Mouse (Mus musculus) layer of hippocampus, postnatal 10 days (tissue): ENCODE measurements around the gene 2810004N23Rik. TPM values are rescaled to one million over a fixed set of nuclear protein-coding genes. Genes with fewer than 3 reads are reported as not detected.
"Not testable (repeated sequence)": the region's sequence is repeated elsewhere in the genome, so short reads cannot be mapped to it uniquely, and the experiment has no call there.

ENCODE experiments used
- DNase-seq, 2 experiments: peaks; one replicate each; pipeline ENCODE4 v3.0.0; 2021; ENCODE audit warnings: low spot score in 2 of 2
- total RNA-seq, 2 experiments: library from RNA; stranded (reverse); gene quantifications; 2 replicates each; pipeline ENCODE4 v1.2.3; 2021

The 2810004N23Rik gene
- total RNA-seq, 2 experiments from 2014 or later, result 21.5 to 22.0 TPM

DNA sequence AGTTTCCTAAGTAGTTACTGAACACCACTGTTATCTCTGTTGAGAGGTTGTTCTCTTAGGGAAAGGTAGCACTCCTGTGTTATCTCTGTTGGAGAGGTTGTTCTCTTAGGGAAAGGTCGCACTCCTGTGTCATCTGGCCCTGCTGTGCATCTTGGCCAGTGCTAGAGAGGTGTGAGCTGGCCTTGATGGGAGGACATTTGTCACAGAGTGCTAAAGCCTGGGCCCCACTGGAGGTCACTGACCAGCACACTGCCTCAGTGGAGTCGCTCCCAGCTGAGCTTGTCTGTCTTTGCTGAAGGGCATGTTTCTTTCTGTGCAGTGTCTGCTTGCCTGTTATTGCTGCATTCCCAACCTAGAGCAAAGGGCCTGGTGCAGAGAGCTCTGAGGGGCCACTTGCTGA, 4.2 kb upstream of the 2810004N23Rik start:
- DNase-seq, result no peak

DNA sequence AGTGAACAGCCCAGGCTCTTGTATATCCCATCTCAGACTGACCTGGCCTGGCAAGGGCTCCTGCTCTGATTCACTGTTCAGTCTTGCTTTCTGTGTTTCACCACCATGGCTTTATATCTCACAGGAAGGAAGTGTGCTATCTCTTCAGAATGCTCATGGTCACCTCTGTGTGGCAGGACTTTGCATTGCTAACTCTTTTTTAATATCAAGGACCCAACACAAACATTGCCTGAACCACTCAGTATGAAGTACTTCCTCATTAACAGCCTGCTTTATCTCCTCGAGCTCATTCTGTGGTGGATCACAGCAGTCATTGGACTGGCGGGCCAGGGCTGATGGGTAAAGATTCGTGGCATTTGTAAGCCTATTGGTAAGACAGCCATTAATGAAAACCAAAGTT, 3.7 kb upstream of the 2810004N23Rik start:
- DNase-seq, result no peak

DNA sequence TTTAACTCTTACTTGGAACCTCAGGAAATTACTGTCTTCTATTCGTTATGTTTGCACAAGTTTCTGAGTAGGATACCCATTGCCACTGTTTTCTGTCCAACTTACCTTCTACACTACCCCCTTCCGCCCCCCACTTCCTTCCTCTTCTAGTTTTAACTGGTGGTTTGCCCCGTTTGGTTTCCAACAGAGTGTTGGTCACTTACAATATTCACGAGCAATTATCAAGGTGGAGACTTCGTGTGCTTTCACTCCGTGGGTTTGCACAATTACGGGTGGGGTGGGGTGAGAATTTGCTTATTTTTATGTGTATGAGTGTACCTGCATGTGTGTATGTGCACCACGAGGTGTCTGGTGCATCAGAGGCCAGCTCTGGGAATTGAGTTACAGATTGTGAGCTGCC, 809 bp upstream of the 2810004N23Rik start:
- DNase-seq, result no peak

DNA sequence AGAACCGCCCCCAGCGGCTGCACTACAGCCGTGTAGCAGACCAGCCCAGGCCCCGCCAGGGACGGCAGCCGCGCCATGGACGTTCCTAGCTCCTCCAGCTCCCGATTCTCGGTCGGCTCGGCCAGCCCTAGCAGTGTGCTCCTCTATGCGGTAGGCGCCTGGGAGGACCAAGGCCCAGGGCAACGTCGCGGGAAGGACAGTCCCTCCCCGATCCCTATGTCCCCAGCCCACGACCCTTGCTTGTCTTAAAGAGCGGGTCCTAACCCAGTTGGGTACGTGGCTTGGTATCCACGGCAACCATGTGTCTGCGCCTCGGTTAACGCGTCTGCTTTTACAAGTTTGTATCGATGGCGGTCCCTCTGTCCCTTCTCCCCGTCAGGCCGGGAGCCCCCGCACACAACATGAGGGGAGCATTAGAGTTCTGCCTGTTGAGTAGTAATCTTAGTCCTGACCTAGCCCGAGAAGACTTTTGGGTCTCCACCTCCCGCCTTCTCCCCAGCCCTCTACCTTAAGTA, 300 bp upstream of the 2810004N23Rik start:
- DNase-seq, result no peak

DNA sequence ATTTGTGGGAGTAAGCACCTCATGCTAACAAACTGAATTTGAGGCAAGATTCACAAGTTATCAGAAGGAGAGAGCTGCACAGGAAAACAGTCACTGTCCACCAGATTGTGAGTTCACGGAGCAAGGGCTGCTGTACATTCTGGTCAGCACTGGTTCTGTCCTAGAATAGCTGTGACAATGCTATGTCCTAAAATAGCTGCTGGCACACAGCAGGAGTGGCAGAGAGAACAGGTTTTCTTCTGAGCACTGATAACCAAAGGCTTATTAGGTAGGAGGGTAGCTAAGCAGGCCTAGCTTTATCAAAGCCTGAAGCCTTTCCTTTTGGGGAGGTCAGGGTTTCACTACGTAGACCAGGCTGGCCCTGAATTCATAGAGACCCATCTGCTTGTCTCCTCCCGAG, 2.7 kb downstream of the 2810004N23Rik start:
- no peak for DNase-seq

DNA sequence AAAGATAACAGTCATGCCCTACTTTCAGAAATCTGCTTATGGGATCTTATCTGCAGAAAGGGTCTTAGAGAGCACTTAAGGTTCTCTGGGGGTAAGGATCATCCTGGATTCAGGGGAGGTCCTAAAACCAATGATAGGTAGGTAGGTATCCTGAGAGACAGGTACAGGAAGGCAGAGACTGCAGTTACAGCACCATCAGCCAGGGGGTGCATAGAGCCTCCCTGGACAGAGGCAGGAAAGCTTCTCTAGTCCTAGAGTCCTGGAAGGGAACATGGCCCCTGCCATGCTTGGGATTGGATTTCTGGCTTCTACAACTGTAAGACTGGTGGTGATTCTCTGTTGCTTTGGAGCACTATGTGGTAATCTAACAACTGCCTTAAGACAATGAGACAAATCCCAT, 3.5 kb downstream of the 2810004N23Rik start:
- DNase-seq, result no peak

DNA sequence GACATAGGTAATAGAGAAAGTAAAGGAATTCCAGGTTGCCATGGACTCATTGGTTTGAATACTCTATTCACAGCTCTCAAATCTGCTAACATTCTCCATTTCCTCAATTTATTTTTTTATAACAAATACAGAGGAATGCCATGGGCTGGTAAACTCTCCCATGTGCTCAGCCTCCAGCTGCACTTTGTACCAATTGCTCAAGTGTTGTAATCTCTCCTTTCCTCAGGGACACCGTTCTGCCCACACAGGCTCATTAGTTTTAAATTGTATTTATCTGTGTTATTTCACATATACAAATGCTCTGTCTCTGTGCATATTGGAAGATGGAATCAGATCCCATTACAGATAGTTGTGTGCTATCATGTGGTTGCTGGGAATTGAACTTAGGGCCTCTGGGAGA, 9.4 kb downstream of the 2810004N23Rik start:
- DNase-seq, result no peak

DNA sequence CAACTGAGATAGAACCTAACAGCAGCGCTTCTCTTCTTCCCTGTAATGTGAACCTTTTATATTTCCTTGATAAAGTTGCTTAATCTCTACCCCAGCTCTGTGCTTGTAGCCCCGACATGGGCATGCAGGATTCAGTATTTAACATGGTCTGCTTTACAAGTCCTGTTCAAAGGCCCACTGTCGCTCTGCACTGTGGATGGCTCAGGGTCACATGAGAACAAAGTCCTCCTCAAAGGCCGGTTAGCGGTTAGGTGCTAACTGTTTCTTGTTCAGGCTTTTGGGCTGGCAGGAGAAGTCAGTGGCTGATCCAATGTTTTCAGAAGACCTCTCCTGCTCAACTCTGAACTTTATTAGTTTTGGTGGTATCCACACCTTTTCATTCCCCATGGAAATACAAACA, 17.3 kb downstream of the 2810004N23Rik start:
- DNase-seq, result no peak

DNA sequence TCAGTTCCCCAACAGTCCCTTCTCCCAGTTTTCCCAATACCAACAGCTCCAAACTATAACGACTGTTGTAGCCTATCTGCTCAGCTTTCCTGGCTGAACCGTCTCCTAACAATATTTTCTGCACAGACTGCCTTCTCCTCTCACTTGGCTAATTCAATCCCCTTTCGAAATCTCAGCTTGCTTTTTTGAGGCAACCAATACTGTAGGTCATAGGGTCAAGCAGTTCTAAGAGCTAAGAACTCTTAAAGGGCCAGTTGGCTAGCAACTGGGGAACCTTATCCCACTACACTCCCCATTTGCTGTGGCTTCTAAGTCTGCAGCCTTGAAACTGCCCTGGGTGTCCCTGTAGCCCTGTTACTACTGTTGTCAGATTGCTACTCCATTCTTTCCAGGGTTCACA, 17.8 kb downstream of the 2810004N23Rik start:
- no peak for DNase-seq

DNA sequence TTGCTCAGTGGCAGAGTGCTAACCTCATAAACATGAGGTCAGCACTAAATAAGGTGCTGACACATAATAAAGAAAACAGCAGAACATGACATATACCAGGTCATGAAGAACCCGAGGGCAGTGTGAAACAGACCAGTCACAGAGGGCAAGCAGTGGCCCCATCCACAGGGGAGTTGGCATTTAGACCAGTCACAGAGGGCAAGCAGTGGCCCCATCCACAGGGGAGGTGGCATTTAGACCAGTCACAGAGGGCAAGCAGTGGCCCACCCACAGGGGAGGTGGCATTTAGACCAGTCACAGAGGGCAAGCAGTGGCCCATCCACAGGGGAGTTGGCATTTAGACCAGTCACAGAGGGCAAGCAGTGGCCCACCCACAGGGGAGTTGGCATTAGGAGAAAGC, 20.0 kb downstream of the 2810004N23Rik start:
- DNase-seq, result not testable (repeated sequence)

DNA sequence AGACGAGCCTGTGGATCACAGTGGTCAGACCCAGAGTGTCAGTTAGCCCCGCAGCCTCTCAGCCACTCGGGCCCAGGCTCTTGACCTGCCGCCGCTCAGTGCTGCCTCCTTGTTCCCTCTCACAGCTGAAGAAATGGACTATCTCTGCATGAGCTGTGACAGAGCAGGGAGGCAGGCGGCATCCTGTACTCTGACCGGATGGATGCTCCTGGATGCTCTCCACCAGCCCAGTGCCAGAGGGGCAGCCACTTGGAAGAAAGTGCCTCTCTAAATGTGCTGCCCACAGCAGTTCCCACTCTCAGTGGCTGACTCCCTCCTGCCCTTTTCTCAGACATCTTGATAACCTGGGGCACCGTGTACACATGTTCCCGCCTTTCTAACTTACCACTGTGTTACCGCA, 21.1 kb downstream of the 2810004N23Rik start:
- no peak for DNase-seq

DNA sequence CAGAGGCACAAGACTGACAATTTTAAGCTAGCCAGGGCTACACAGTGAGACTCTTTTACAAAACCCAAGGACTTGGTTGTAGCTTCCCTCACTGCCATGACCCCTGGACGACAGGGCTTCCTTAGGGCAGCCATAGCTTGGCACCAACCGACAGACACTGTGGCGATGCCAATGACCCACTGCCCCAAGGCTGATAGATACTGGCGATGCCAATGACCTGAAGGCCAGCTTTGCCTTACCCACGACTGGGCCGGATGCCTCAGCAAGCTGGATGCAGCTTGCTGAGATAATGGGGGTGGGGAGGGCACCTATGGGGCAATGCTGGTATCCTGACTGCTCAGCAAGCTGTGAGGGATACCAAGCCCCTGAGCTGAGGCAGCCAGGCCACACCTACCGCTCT, 22.0 kb downstream of the 2810004N23Rik start:
- DNase-seq, result no peak

DNA sequence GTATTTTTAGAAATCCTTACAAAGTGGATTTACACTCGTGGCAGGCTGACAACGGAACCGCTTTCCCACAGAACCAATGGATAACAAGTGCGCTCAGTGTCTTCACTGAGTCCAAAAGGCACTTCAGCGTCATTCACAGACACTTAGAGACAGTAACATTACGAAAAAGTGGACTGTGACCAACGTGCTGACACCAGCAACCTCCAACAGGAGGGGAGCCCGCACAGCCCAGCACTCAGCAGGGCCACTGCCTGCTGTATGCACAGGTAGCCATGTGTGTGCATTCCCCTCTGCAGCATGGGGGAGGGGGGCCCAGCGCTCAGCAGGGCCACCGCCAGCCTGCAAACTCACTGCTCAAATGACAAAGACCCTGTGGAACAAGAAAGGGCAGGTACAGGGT, 23.5 kb downstream of the 2810004N23Rik start:
- no peak for DNase-seq

DNA sequence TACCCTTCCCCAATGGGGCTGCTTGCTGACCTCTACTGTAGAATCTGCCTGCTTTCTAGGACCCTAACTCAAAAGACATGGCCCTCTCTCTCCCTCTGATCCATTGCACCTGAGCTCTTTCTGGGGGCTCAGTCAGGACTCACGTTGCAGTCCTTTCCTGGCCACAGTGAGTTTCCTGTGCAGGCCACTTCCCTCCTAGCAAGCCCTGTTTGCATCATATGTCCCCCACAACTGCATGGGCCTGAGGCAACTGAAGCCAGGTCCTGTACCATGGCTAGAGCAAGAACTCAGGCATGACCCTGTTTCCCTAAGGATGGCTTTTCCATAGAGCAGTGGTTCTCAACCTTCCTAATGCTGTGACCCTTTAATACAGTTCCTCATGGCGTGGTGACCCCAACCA, 25.0 kb downstream of the 2810004N23Rik start:
- no peak for DNase-seq

DNA sequence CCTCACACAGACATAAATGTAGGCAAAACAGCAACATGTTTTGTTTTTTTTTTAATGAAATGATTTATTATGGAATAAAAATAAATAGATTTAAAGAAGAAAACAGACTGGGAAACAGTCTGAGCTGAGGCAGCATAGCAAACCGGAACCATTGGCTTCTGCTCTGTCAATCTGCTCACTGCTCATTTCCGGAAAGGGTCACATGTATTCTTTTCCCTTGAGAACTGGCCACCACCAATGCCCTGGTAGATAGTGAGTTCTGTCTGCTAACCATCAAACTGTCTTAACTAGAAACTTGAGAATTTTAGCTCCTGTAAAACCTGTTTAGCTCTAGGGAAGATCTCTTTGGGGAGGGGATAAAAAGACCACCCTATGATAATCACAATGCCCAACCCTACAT, 26.0 kb downstream of the 2810004N23Rik start:
- DNase-seq, result no peak

DNA sequence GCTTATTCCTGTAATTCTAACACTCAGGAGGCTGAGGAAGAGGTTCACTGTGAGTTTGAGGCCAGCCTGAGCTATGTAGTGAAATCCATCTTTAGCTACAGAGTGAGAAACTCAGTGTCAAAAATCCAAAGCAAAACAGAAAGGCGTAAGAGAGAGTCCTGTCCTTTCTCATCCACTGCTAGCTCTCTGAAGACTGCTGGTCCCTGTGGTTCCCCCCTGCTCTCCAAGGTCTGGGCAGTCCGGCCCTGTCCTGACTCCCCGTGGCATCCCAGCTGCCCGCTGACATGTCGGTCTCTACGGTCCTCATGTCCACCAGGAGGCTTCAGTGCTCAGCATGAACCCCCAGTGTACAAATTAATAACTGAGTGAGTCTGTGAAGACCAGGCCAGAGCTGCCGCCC, 26.6 kb downstream of the 2810004N23Rik start:
- DNase-seq, result no peak

DNA sequence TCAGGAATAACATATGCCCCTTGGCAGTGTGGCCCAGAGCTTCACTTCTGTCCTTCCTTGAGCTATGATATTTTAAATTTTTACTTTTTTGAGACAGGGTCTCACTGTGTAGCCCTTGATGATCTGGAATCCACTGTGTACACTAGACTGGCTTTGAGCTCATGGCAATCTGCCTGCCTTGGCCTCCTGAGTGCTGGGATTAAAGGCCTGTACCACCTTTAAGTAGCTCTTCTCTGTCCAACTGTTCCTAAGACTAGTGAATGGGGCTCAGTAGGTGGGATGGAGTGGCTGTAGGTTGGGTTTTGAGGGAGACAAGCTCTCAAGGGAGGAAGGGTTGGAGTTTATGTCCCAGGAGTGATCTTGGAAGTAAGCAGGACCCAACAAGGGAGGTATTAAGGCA, 27.1 kb downstream of the 2810004N23Rik start:
- DNase-seq, result no peak

DNA sequence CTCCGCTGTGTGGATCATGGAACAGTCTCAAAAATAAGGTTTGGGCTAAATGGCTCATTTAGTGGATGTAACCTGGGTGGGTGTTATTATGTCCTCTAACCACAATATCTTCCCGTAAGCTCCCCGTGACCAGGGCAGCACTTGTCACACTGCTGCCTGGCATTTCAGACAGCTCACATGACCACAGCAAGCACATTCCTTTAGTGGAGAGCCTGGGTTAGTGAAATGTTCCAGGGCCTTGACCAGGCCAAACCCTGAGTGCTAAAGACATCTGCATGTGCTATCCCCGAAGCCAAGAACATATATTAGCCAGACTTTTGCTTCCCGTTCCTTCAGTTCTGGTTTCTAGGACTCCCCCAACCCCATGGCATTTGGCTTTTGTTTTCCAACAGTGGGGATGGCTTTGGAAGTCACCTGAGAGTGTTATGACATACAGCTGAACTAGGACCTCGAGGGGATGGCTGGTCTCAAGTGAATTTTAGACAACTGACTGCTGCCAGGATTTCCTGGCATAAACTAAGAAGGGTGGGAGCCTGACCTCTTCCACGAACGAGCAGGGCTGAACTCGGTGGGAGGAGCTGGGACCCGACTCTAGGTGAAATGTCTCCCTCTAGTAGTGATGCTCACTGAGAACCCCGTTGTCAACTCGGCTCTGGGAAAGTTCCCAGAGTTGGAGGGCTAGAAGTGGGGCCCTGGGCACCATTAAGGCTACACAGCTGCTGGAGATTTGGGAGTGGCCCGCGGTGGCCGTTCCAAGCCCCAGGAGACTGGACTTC, 29.3 kb downstream of the 2810004N23Rik start:
- no peak for DNase-seq

DNA sequence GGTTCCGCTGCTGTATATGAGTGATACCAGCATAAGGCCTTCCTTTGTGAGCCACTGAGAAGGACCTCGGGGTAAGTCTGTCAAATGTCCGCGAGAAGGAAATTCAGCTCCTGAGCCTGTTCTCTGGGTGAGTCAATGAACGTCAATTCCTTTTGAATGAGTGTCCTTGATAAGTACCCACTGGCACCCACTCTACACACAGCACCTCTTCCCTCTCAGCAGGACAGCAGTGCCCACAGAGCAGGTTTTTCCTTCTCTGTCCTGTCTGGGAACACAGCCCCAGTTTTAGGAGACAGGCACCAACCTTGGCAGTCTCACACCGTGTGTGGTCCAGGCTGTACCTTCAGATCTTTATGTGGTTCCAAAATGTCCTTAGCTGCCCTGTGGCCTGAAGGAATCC, 31.0 kb downstream of the 2810004N23Rik start:
- DNase-seq, result no peak

DNA sequence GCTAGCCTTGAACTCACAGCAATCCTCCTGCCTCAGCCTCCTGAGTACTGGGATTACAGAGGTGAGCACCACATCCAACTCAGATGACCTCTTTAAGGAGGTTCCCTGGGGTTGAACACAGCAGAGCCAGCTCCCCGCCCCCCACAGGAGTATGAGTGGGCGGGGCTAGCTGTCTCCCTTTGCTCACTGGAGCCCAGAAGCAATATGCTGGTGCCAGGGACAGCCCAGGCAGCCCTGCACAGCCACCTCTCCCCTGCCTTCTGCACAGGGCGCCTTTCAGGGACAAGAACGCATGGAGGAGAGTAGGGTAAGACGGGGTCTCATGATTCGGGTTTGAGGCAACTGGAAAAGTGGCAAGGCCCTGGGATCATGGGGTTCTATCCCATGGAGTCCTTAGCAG, 31.4 kb downstream of the 2810004N23Rik start:
- DNase-seq, result no peak

DNA sequence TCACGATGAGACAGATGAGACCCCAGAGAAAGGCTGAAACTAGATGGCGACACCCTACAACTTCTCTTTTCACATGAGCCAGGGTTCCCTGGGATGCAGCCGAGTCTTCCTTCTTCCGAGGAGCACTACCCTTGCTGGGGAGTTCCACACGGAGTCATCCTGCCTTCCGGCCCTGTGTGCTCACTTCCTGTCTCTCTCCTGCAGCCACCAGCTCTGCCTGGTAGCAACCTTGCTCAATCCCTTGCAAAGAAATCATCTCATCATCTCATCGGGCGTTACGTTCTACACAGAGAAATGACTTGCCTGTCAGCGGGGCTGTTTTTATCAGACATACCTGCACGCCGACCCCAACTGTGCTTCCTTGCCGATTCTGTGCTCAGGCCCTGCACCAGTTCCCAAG, 32.9 kb downstream of the 2810004N23Rik start:
- no peak for DNase-seq

DNA sequence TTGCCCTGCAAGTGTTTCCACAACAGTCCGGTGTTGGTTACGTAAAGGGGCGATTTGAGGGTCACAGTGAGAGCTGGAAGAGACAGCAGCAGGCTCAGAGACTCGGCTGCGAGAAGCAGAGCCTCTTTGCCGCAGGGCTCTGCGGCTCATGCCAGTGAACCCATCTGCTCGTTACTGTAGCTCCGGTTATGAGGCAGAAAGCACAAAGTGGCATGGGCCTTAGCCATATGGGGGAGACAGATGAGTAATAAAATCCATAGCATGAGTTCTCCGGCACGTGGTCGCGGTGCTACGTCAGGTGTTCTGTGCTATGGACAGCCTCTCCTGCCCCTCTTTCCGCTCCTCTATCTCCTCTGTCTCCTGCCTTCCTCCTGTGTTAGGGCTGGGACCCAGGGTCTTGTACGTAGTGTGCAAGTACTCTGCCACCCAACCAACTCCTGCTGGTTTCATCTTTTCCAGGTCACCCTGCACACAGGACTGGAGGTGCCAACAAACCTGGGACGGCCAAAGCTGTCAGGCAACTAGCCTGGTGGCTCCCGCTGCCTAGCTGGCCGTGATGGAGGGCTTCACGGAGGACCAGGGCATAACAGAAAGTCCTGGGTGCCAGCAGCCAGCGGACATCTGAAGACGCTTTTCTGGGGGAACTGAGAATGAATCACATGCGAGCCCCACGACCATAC, 34.2 kb downstream of the 2810004N23Rik start:
- DNase-seq, result peak in 1 of 2 experiments; percentile 37

DNA sequence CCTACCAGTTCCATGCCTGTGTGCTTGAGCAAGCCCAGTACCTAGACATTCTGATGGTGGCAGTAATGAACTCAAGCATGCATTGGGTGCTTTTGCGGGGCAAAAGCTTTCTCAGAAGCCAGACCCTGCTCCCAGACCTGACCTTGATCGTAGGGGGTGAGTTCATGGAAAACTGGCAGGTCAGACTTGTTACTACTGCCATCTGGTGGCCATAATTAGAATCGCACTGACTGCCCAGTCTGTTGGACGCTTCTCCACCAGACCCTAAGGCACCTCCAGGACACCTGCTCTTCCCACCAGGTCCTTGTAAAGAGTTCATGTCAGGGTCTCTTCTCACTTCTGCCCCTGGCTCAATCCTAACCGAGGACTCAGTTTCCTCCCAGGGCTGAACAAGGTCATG, 35.5 kb downstream of the 2810004N23Rik start:
- peak; percentile 68 to 74 for DNase-seq
